Mouse (Mus musculus) frontal cortex, postnatal 25 days (tissue): ENCODE results near the gene Dydc2.
A peak's percentile ranks its signal among the peaks of the same experiment; 100 is the strongest.
"Not testable (repeated sequence)": the region's sequence is repeated elsewhere in the genome, so short reads cannot be mapped to it uniquely, and the experiment has no call there.

Source experiments
- DNase-seq, 2 experiments: peaks; one replicate each; pipeline ENCODE4 v3.0.0; 2022; ENCODE audit warnings: low spot score in 2 of 2

Gene Dydc2

GRCm38 (mm10) chr14:41069108-41069507, at the start of gene Dydc2:
Dydc2 (minus strand) TSS chr14:41069208.
- no peak for DNase-seq

GRCm38 (mm10) chr14:41116271-41116670, 47.3 kb upstream of the Dydc2 start:
- DNase-seq: no peak

- DNase-seq: no peak
Observed at GRCm38 (mm10) chr14:41112944-41113343, 43.9 kb upstream of the Dydc2 start.

GRCm38 (mm10) chr14:41111031-41111668, 42.1 kb upstream of the Dydc2 start:
- DNase-seq: no peak

GRCm38 (mm10) chr14:41104853-41105444, 35.9 kb upstream of the Dydc2 start, which contains the start of gene Mat1a:
Mat1a (plus strand) TSS chr14:41105035.
- no peak for DNase-seq

- no peak for DNase-seq
Observed at GRCm38 (mm10) chr14:41102269-41102668, 33.3 kb upstream of the Dydc2 start.

GRCm38 (mm10) chr14:41101242-41101641, 32.2 kb upstream of the Dydc2 start:
- DNase-seq: no peak

GRCm38 (mm10) chr14:41100712-41101111, 31.7 kb upstream of the Dydc2 start:
- DNase-seq: no peak

GRCm38 (mm10) chr14:41098726-41099125, 29.7 kb upstream of the Dydc2 start:
- no peak for DNase-seq

GRCm38 (mm10) chr14:41096296-41096860, 27.4 kb upstream of the Dydc2 start:
- DNase-seq: no peak

- DNase-seq: no peak
Observed at GRCm38 (mm10) chr14:41094114-41094513, 25.1 kb upstream of the Dydc2 start.

- no peak for DNase-seq
Observed at GRCm38 (mm10) chr14:41090777-41091176, 21.8 kb upstream of the Dydc2 start.

- DNase-seq: no peak
Observed at GRCm38 (mm10) chr14:41087509-41087908, 18.5 kb upstream of the Dydc2 start.

GRCm38 (mm10) chr14:41082408-41082807, 13.4 kb upstream of the Dydc2 start:
- DNase-seq: no peak

- no peak for DNase-seq
Observed at GRCm38 (mm10) chr14:41072944-41073275, 3.9 kb upstream of the Dydc2 start.

- DNase-seq: peak; percentile 56 to 76
Observed at GRCm38 (mm10) chr14:41072229-41072943, 3.4 kb upstream of the Dydc2 start, which contains the start of gene Dydc1. Dydc1 (plus strand) TSS chr14:41072911.

- no peak for DNase-seq
Observed at GRCm38 (mm10) chr14:41070343-41070742, 1.3 kb upstream of the Dydc2 start.

GRCm38 (mm10) chr14:41066416-41066815, 2.6 kb downstream of the Dydc2 start:
- DNase-seq: no peak

- DNase-seq: no peak
Observed at GRCm38 (mm10) chr14:41065168-41065567, 3.8 kb downstream of the Dydc2 start.

GRCm38 (mm10) chr14:41053190-41053589, 15.8 kb downstream of the Dydc2 start:
- not testable (repeated sequence) for DNase-seq

GRCm38 (mm10) chr14:41052481-41052880, 16.5 kb downstream of the Dydc2 start:
- no peak for DNase-seq

GRCm38 (mm10) chr14:41050471-41050870, 18.5 kb downstream of the Dydc2 start:
- DNase-seq: no peak

GRCm38 (mm10) chr14:41047402-41047801, 21.6 kb downstream of the Dydc2 start:
- no peak for DNase-seq
